In the genomic region with DNA sequence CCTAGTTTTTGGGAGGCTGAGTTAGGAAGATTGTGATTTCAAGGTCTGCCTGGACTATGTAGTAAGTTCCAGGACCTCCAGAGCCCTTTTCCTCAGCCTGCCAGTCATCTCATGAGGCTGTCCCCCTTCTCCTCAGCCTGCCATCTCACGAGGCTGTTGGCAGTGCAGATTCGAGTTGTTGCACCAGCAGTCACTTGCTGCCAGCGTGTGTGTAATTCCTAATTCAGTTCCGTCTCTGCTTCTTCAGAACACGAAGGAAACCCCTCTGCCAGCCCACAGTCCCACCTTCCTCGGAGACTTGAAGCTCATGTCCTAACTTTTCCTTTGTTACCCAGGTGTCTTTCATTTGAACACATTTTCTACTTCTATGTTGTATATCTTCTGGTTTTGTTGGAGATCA, we compare ENCODE assay signal across 18 mouse cellular contexts. TPM values are rescaled to one million over a fixed set of nuclear protein-coding genes. Genes with fewer than 3 reads are reported as not detected.
A peak's percentile ranks its signal among the peaks of the same experiment; 100 is the strongest.
DNase-seq lines count a peak whose midpoint lies in the region; ATAC-seq lines count a peak whose summit lies in the region.
"Had no signal": no experiment of that assay in that cellular context is flagged by ENCODE, and none has a peak within 500 bp of the region (broad histone marks: within the 10 kb centered on the region; RNA-seq: fewer than 3 reads in every experiment).

No protein-coding gene starts in this region.

- H3K4me2 ChIP-seq in heart, embryonic 12.5 days = no peak overlapping the region
- H3K4me2 ChIP-seq in kidney, embryonic 16.5 days (replicated peaks; ENCODE audit: low read depth, low read length) = no peak overlapping the region
- H3K4me2 ChIP-seq in limb, embryonic 12.5 days = no peak overlapping the region
- H3K4me2 ChIP-seq: embryonic facial prominence, embryonic 12.5 days; forebrain, embryonic 15.5 days; heart, embryonic 15.5 days; hindbrain, embryonic 13.5 days had no signal

- H3K4me3 ChIP-seq in heart, embryonic 12.5 days = no peak overlapping the region
- H3K4me3 ChIP-seq in kidney, embryonic 16.5 days (ENCODE audit: low read length) = no peak overlapping the region
- H3K4me3 ChIP-seq in limb, embryonic 12.5 days (replicated peaks) = no peak overlapping the region
- no peak overlapping the region for H3K4me3 ChIP-seq in limb, embryonic 10.5 days
- H3K4me3 ChIP-seq: embryonic facial prominence, embryonic 12.5 days; forebrain, embryonic 15.5 days; heart, embryonic 15.5 days; hindbrain, embryonic 13.5 days had no signal

- no peaks in the 10 kb centered on the region for H3K36me3 ChIP-seq in heart, embryonic 12.5 days
- H3K36me3 ChIP-seq in kidney, embryonic 16.5 days (ENCODE audit: insufficient read depth, low read length) = 0 out of 2 replicates have a peak, but pooled peaks cover 3% of the 10 kb centered on the region
- no peaks in the 10 kb centered on the region for H3K36me3 ChIP-seq in limb, embryonic 12.5 days
- H3K36me3 ChIP-seq in limb, embryonic 10.5 days = 0 out of 2 replicates have a peak, but pooled peaks cover 2% of the 10 kb centered on the region
- H3K36me3 ChIP-seq: embryonic facial prominence, embryonic 12.5 days; heart, embryonic 15.5 days; hindbrain, embryonic 13.5 days had no signal

- 75% methylated on average over 6 of the region's 6 CpGs for whole genome bisulfite sequencing in heart, embryonic 12.5 days
- 76% methylated on average over 6 of the region's 6 CpGs for WGBS in kidney, embryonic 16.5 days
- 75% methylated on average over 6 of the region's 6 CpGs for WGBS in limb, embryonic 12.5 days
- 80% methylated on average over 6 of the region's 6 CpGs for WGBS in limb, embryonic 10.5 days

- no peaks in the 10 kb centered on the region for H3K27me3 ChIP-seq in heart, embryonic 12.5 days (replicated peaks)
- H3K27me3 ChIP-seq in kidney, embryonic 16.5 days (ENCODE audit: insufficient read depth, low read length) = no peaks in the 10 kb centered on the region
- no peaks in the 10 kb centered on the region for H3K27me3 ChIP-seq in limb, embryonic 12.5 days
- no peaks in the 10 kb centered on the region for H3K27me3 ChIP-seq in limb, embryonic 10.5 days (ENCODE audit: low read depth, poor library complexity, severe bottlenecking)
- H3K27me3 ChIP-seq: embryonic facial prominence, embryonic 12.5 days; forebrain, embryonic 15.5 days; heart, embryonic 15.5 days; hindbrain, embryonic 13.5 days had no signal

- peaks cover 15% of the 10 kb centered on the region; the same call in 1 of the 2 replicates for H3K4me1 ChIP-seq in heart, embryonic 12.5 days (replicated peaks)
- H3K4me1 ChIP-seq in kidney, embryonic 16.5 days (ENCODE audit: insufficient read depth, low read length) = peaks cover 20% of the 10 kb centered on the region
- H3K4me1 ChIP-seq in limb, embryonic 12.5 days (replicated peaks) = 0 out of 2 replicates have a peak, but pooled peaks cover 3% of the 10 kb centered on the region
- H3K4me1 ChIP-seq in limb, embryonic 10.5 days = no peaks in the 10 kb centered on the region
- H3K4me1 ChIP-seq: embryonic facial prominence, embryonic 12.5 days had no signal

- DNase-seq in heart, adult 11 months = peak; percentile 67
- no peak for DNase-seq in kidney, postnatal 36 days
- no peak for DNase-seq in limb, embryonic 10.5 days (ENCODE audit: low spot score)
- DNase-seq in neural tube, embryonic 10.5 days (ENCODE audit: extremely low spot score, low spot score) = no peak
- DNase-seq: adrenal gland, postnatal 14 days; B cell, adult 2 months; gastrocnemius, postnatal 14 days; heart, postnatal 14 days had no signal

- no peaks in the 10 kb centered on the region for H3K9me3 ChIP-seq in heart, embryonic 12.5 days (replicated peaks)
- H3K9me3 ChIP-seq in kidney, embryonic 16.5 days (ENCODE audit: low read length) = no peaks in the 10 kb centered on the region
- no peaks in the 10 kb centered on the region for H3K9me3 ChIP-seq in limb, embryonic 12.5 days
- H3K9me3 ChIP-seq in limb, embryonic 10.5 days (replicated peaks) = no peaks in the 10 kb centered on the region
- H3K9me3 ChIP-seq: embryonic facial prominence, embryonic 12.5 days; forebrain, embryonic 15.5 days; G1E; heart, embryonic 15.5 days; hindbrain, embryonic 13.5 days had no signal

- no peak overlapping the region for H3K9ac ChIP-seq in heart, embryonic 12.5 days
- no peak overlapping the region for H3K9ac ChIP-seq in kidney, embryonic 16.5 days (replicated peaks; ENCODE audit: low read length)
- H3K9ac ChIP-seq in limb, embryonic 12.5 days (replicated peaks) = no peak overlapping the region
- H3K9ac ChIP-seq: embryonic facial prominence, embryonic 12.5 days; forebrain, embryonic 15.5 days; heart, embryonic 15.5 days; hindbrain, embryonic 13.5 days had no signal

- ATAC-seq in heart, embryonic 12.5 days (ENCODE audit: insufficient number of reproducible peaks, low FRiP score) = no peak
- ATAC-seq in kidney, embryonic 16.5 days (ENCODE audit: low FRiP score, low TSS enrichment) = no peak
- ATAC-seq in limb, embryonic 12.5 days (ENCODE audit: insufficient number of reproducible peaks, insufficient read depth, low FRiP score, low TSS enrichment, low read depth) = no peak
- ATAC-seq: CD4-positive, CD25-positive, alpha-beta regulatory T cell, adult 4 months; forebrain, embryonic 15.5 days; hindbrain, postnatal 0 days had no signal

- no peak overlapping the region for H3K27ac ChIP-seq in heart, embryonic 12.5 days (ENCODE audit: poor library complexity, severe bottlenecking)
- peak overlapping the region; percentile 58 for H3K27ac ChIP-seq in kidney, embryonic 16.5 days (ENCODE audit: low read length)
- 0 out of 2 replicates have a peak overlapping the region, but pooled peaks have one; percentile 23 for H3K27ac ChIP-seq in limb, embryonic 12.5 days
- H3K27ac ChIP-seq in limb, embryonic 10.5 days = no peak overlapping the region
- H3K27ac ChIP-seq: embryonic facial prominence, embryonic 12.5 days; forebrain, embryonic 15.5 days; heart, embryonic 15.5 days; hindbrain, embryonic 13.5 days; hindbrain, postnatal 0 days had no signal

RNA-seq across cellular contexts. Expression of gene Fchsd2, which starts 38.6 kb away (rescaled TPM):
- polyA plus RNA-seq in heart, embryonic 12.5 days (2016; fragmentation: Nextera tagmentation; extraction: Ambion mirVana) = 18.4 and 18.7 TPM in 2 replicates
- polyA plus RNA-seq in kidney, embryonic 16.5 days (2015; fragmentation: Nextera tagmentation; extraction: Ambion mirVana) = 24.6 and 28.5 TPM in 2 replicates
- polyA plus RNA-seq in limb, embryonic 12.5 days (2016; fragmentation: Nextera tagmentation; extraction: Ambion mirVana) = 25.1 and 27.9 TPM in 2 replicates
- 16.1 and 21.5 TPM in 2 replicates for polyA plus RNA-seq in limb, embryonic 10.5 days (2016; fragmentation: Nextera tagmentation; extraction: Ambion mirVana)

Comparison
In these comparisons a context has a peak if more than half of its experiments do, and no peak if none do; other contexts are left out.
1. H3K27ac ChIP-seq: peak in kidney, embryonic 16.5 days (single experiment) and limb, embryonic 12.5 days (single experiment); none in heart, embryonic 12.5 days (single experiment) and limb, embryonic 10.5 days (single experiment).